Comparison of ENCODE assay signal across 9 mouse cellular contexts in the genomic region with DNA sequence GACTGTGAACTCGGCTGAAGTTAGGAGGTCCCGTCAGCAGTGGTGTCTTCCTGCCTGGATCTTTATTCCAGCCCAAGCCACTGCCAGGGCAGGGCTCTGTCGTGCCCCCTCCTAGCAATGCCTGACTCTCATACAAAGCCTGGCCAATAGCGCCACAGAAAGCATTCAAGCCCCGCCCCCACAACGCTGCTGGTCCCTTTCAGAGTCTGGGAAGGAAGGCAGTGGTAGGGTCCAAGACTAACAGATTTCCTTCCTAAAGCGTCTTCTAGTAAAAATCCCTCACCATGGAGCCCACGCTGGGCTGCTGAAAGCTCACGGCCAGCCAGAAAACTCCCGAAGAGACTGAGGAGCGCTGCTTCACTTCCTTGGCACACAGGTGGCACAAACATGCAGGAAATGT.
DNase-seq lines count a peak whose midpoint lies in the region; ATAC-seq and TF ChIP-seq lines count a peak whose summit lies in the region.
"Had no signal": no experiment of that assay in that cellular context is flagged by ENCODE, and none has a peak within 500 bp of the region (broad histone marks: within the 10 kb centered on the region; RNA-seq: fewer than 3 reads in every experiment).

No protein-coding gene starts in this region.

- H3K27me3 ChIP-seq in lung, postnatal 0 days (replicated peaks; ENCODE audit: insufficient read depth, low read length) = no peaks in the 10 kb centered on the region
- H3K27me3 ChIP-seq in embryonic facial prominence, embryonic 11.5 days (ENCODE audit: control insufficient read depth, insufficient read depth, low read length) = no peaks in the 10 kb centered on the region
- H3K27me3 ChIP-seq in hindbrain, postnatal 0 days (ENCODE audit: insufficient read depth, low read length) = no peaks in the 10 kb centered on the region
- no peaks in the 10 kb centered on the region for H3K27me3 ChIP-seq in neural tube, embryonic 14.5 days (ENCODE audit: control insufficient read depth, insufficient read depth, low read length)

- peak; percentile 34; the same call in 1 of the 2 replicates for ATAC-seq in lung, postnatal 0 days
- no peak for ATAC-seq in embryonic facial prominence, embryonic 11.5 days (replicated peaks; ENCODE audit: insufficient number of reproducible peaks, low FRiP score, low TSS enrichment, low read depth)
- peak; percentile 69 for ATAC-seq in hindbrain, postnatal 0 days
- ATAC-seq in neural tube, embryonic 14.5 days (ENCODE audit: low read depth) = peak; percentile 36; the same call in 1 of the 2 replicates
- no peak for ATAC-seq in megakaryocyte, adult 5-6 weeks (ENCODE audit: poor library complexity, severe bottlenecking)

- intact Hi-C loops in gastrocnemius, postnatal 36 days (cut with DNase I) = loop anchor here (1.0 kb wide), 1 partner anchor 235 kb away; no protein-coding TSS in a partner anchor

- no peak overlapping the region for H3K9ac ChIP-seq in lung, postnatal 0 days (replicated peaks; ENCODE audit: low read depth)
- H3K9ac ChIP-seq in embryonic facial prominence, embryonic 11.5 days (replicated peaks; ENCODE audit: low read length) = no peak overlapping the region
- no peak overlapping the region for H3K9ac ChIP-seq in hindbrain, postnatal 0 days (replicated peaks; ENCODE audit: low read length)
- no peak overlapping the region for H3K9ac ChIP-seq in neural tube, embryonic 14.5 days (replicated peaks; ENCODE audit: low read depth, low read length)

- no peak for TF ChIP-seq CTCF in lung, postnatal 0 days (IDR thresholded peaks at IDR 0.05)
- TF ChIP-seq CTCF in hindbrain, postnatal 0 days (IDR thresholded peaks at IDR 0.05; ENCODE audit: low read depth) = no peak

- no peak overlapping the region for H3K4me3 ChIP-seq in lung, postnatal 0 days (ENCODE audit: low read depth, low read length)
- H3K4me3 ChIP-seq in embryonic facial prominence, embryonic 11.5 days (ENCODE audit: low read depth, low read length) = no peak overlapping the region
- H3K4me3 ChIP-seq in hindbrain, postnatal 0 days (ENCODE audit: low read length) = no peak overlapping the region
- no peak overlapping the region for H3K4me3 ChIP-seq in neural tube, embryonic 14.5 days (ENCODE audit: low read depth, low read length)

- no peak for DNase-seq in lung, postnatal 0 days (ENCODE audit: low spot score)
- DNase-seq in lung, postnatal 14 days = no peak
- peak; percentile 40 for DNase-seq in embryonic facial prominence, embryonic 11.5 days (ENCODE audit: low spot score)
- peak; percentile 73 for DNase-seq in hindbrain, postnatal 0 days (ENCODE audit: low spot score)
- no peak for DNase-seq in gastrocnemius, postnatal 36 days
- DNase-seq in Muller cell, postnatal 12 days (ENCODE audit: inconsistent ontology term) = no peak
- DNase-seq: cerebellum, adult 2 months had no signal

- H3K4me2 ChIP-seq in lung, postnatal 0 days (replicated peaks; ENCODE audit: low read depth, low read length) = no peak overlapping the region
- H3K4me2 ChIP-seq in embryonic facial prominence, embryonic 11.5 days (ENCODE audit: low read depth, low read length) = no peak overlapping the region
- H3K4me2 ChIP-seq in hindbrain, postnatal 0 days (ENCODE audit: low read depth, low read length) = peak overlapping the region; percentile 5; the same call in 1 of the 2 replicates
- H3K4me2 ChIP-seq in neural tube, embryonic 14.5 days (ENCODE audit: low read depth, low read length) = peak overlapping the region; percentile 6; the same call in 1 of the 2 replicates

- H3K4me1 ChIP-seq in lung, postnatal 0 days (ENCODE audit: insufficient read depth, low read depth, low read length) = no peaks in the 10 kb centered on the region
- H3K4me1 ChIP-seq in embryonic facial prominence, embryonic 11.5 days (ENCODE audit: control insufficient read depth, insufficient read depth, low read length) = peaks cover 5% of the 10 kb centered on the region
- H3K4me1 ChIP-seq in hindbrain, postnatal 0 days (ENCODE audit: insufficient read depth, low read length) = peaks cover 6% of the 10 kb centered on the region
- peaks cover 9% of the 10 kb centered on the region; the same call in 1 of the 2 replicates for H3K4me1 ChIP-seq in neural tube, embryonic 14.5 days (ENCODE audit: control insufficient read depth, insufficient read depth, low read length)

- TF ChIP-seq EP300 in lung, postnatal 0 days (IDR thresholded peaks at IDR 0.05) = no peak

- 42% methylated on average over 11 of the region's 11 CpGs for whole genome bisulfite sequencing in lung, postnatal 0 days
- WGBS in embryonic facial prominence, embryonic 11.5 days = 36% methylated on average over 11 of the region's 11 CpGs
- WGBS in hindbrain, postnatal 0 days = 13% methylated on average over 11 of the region's 11 CpGs
- WGBS in neural tube, embryonic 14.5 days = 25% methylated on average over 11 of the region's 11 CpGs

- H3K27ac ChIP-seq in lung, postnatal 0 days (ENCODE audit: low read length) = no peak overlapping the region
- H3K27ac ChIP-seq in embryonic facial prominence, embryonic 11.5 days (replicated peaks; ENCODE audit: low read depth, low read length) = no peak overlapping the region; the same call in 1 of the 2 replicates
- no peak overlapping the region for H3K27ac ChIP-seq in hindbrain, postnatal 0 days
- no peak overlapping the region for H3K27ac ChIP-seq in neural tube, embryonic 14.5 days (ENCODE audit: low read depth, low read length)

- no peaks in the 10 kb centered on the region for H3K9me3 ChIP-seq in lung, postnatal 0 days (ENCODE audit: low read length)
- no peaks in the 10 kb centered on the region for H3K9me3 ChIP-seq in embryonic facial prominence, embryonic 11.5 days (replicated peaks; ENCODE audit: control insufficient read depth, low read length)
- H3K9me3 ChIP-seq in hindbrain, postnatal 0 days (ENCODE audit: low read length) = no peaks in the 10 kb centered on the region
- no peaks in the 10 kb centered on the region for H3K9me3 ChIP-seq in neural tube, embryonic 14.5 days (ENCODE audit: control insufficient read depth, low read length)

- H3K36me3 ChIP-seq in lung, postnatal 0 days (ENCODE audit: insufficient read depth, low read length) = no peaks in the 10 kb centered on the region
- H3K36me3 ChIP-seq in embryonic facial prominence, embryonic 11.5 days (replicated peaks; ENCODE audit: control insufficient read depth, insufficient read depth, low read depth, low read length) = peaks cover 3% of the 10 kb centered on the region; the same call in 1 of the 2 replicates
- H3K36me3 ChIP-seq in hindbrain, postnatal 0 days (ENCODE audit: insufficient read depth, low read length) = no peaks in the 10 kb centered on the region
- no peaks in the 10 kb centered on the region for H3K36me3 ChIP-seq in neural tube, embryonic 14.5 days (ENCODE audit: control insufficient read depth, insufficient read depth, low read length)

Comparison
In these comparisons a context has a peak if more than half of its experiments do, and no peak if none do; other contexts are left out.
1. ATAC-seq: peak in lung, postnatal 0 days (single experiment), hindbrain, postnatal 0 days (single experiment) and neural tube, embryonic 14.5 days (single experiment); none in embryonic facial prominence, embryonic 11.5 days (single experiment) and megakaryocyte, adult 5-6 weeks (single experiment).
2. DNase-seq: peak in embryonic facial prominence, embryonic 11.5 days (single experiment) and hindbrain, postnatal 0 days (single experiment); none in lung, postnatal 0 days (single experiment), lung, postnatal 14 days (single experiment), gastrocnemius, postnatal 36 days (0 of 2) and Muller cell, postnatal 12 days (single experiment).
3. H3K4me2 ChIP-seq: peak in hindbrain, postnatal 0 days (single experiment) and neural tube, embryonic 14.5 days (single experiment); none in lung, postnatal 0 days (single experiment) and embryonic facial prominence, embryonic 11.5 days (single experiment).